Mouse (Mus musculus) hindbrain, embryonic 12.5 days (tissue): ENCODE measurements around the gene Trib3. TPM values are rescaled to one million over a fixed set of nuclear protein-coding genes. Genes with fewer than 3 reads are reported as not detected.
"Not testable (repeated sequence)": the region's sequence is repeated elsewhere in the genome, so short reads cannot be mapped to it uniquely, and the experiment has no call there.

Source experiments
- ATAC-seq: fragments of 200-750 bp; cut with Nextera tagmentation; 2 replicates; pipeline ENCODE4 v1.8.0; 2017; ENCODE audit warnings: moderate TSS enrichment; ENCODE audit not compliant: low FRiP score
- H3K27ac ChIP-seq: fragments of 300-500 bp; sonication (generic); 2 replicates; pipeline ENCODE4 v1.5.1; 2016; ENCODE audit warnings: mild to moderate bottlenecking
- H3K27me3 ChIP-seq: fragments of 300-500 bp; sonication (generic); 2 replicates; pipeline ENCODE4 v1.6.1; 2016; ENCODE audit warnings: mild to moderate bottlenecking
- H3K36me3 ChIP-seq: fragments of 300-500 bp; sonication (generic); 2 replicates; pipeline ENCODE4 v1.6.1; 2016; ENCODE audit warnings: mild to moderate bottlenecking
- H3K4me1 ChIP-seq: fragments of 300-500 bp; sonication (generic); 2 replicates; pipeline ENCODE4 v1.6.1; 2016
- H3K4me2 ChIP-seq: fragments of 300-500 bp; sonication (generic); replicated peaks from 2 replicates; pipeline ENCODE4 v1.6.1; 2016; ENCODE audit warnings: mild to moderate bottlenecking
- H3K4me3 ChIP-seq: fragments of 300-500 bp; sonication (generic); 2 replicates; pipeline ENCODE4 v1.5.1; 2016; ENCODE audit warnings: mild to moderate bottlenecking
- H3K9ac ChIP-seq: fragments of 300-500 bp; sonication (generic); 2 replicates; pipeline ENCODE4 v1.6.1; 2016; ENCODE audit warnings: mild to moderate bottlenecking, moderate library complexity
- H3K9me3 ChIP-seq: fragments of 300-500 bp; sonication (generic); replicated peaks from 2 replicates; pipeline ENCODE4 v1.6.1; 2016; ENCODE audit warnings: mild to moderate bottlenecking
- WGBS: fragments of 180-500 bp; shearing (Covaris S2); methylation state at CpG from one replicate; pipeline ENCODE4 v1.1.7; 2016; 5-methylcytosine and 5-hydroxymethylcytosine counted together
- polyA plus RNA-seq: library from polyadenylated mRNA; unstranded; fragments of >200 nt; fragmentation: Nextera tagmentation; extraction: Ambion mirVana; gene quantifications from 2 replicates; pipeline ENCODE4 v1.2.1, GENCODE M21; 2016

The Trib3 gene
- polyA plus RNA-seq, 1 experiment from 2014 or later = 3.5 TPM

GRCm38 (mm10) chr2:152293727-152294475, 49.9 kb downstream of the Trib3 start, which contains the start of gene Tbc1d20:
Gene Tbc1d20, plus strand, starts transcription at chr2:152293828.
- Histone ChIP-seq H3K4me1 (peaks cover 16% of the 10 kb centered on the region), H3K4me2 (peak within 1 kb of the TSS; percentile 73), H3K27me3 (no peaks in the 10 kb centered on the region), H3K36me3 (no peaks in the 10 kb centered on the region), H3K4me3 (peak within 1 kb of the TSS; percentile 84), H3K27ac (peak within 1 kb of the TSS; percentile 82), H3K9ac (peak within 1 kb of the TSS; percentile 94), H3K9me3 (no peaks in the 10 kb centered on the region)
- ATAC-seq = peak; percentile 98
- under 1% methylated on average over 64 of the region's 70 CpGs for WGBS

GRCm38 (mm10) chr2:152293179-152293726, 50.6 kb downstream of the Trib3 start:
- WGBS = under 1% methylated on average over 15 of the region's 15 CpGs
- Histone ChIP-seq H3K4me2 (peak overlapping the region; percentile 73), H3K9me3 (no peaks in the 10 kb centered on the region), H3K9ac (peak overlapping the region; percentile 94), H3K36me3 (0 out of 2 replicates have a peak, but pooled peaks cover 2% of the 10 kb centered on the region), H3K27me3 (no peaks in the 10 kb centered on the region), H3K27ac (no peak overlapping the region), H3K4me1 (peaks cover 16% of the 10 kb centered on the region), H3K4me3 (peak overlapping the region; percentile 84)
- peak; percentile 75 for ATAC-seq

- Histone ChIP-seq H3K36me3 (0 out of 2 replicates have a peak, but pooled peaks cover 2% of the 10 kb centered on the region), H3K4me1 (peaks cover 16% of the 10 kb centered on the region), H3K27ac (no peak overlapping the region), H3K4me2 (no peak overlapping the region), H3K4me3 (no peak overlapping the region), H3K9ac (no peak overlapping the region), H3K9me3 (no peaks in the 10 kb centered on the region), H3K27me3 (no peaks in the 10 kb centered on the region)
- 61% methylated on average over 2 of the region's 2 CpGs for WGBS
- no peak for ATAC-seq
These were observed 51.4 kb downstream of the Trib3 start for GRCm38 (mm10) chr2:152292475-152292874.

GRCm38 (mm10) chr2:152289623-152290022, 54.2 kb downstream of the Trib3 start:
- not testable (repeated sequence) for ATAC-seq, H3K9me3 ChIP-seq, H3K4me3 ChIP-seq, H3K4me1 ChIP-seq, H3K27me3 ChIP-seq, H3K27ac ChIP-seq, H3K9ac ChIP-seq, H3K4me2 ChIP-seq
- H3K36me3 ChIP-seq = peaks cover 16% of the 10 kb centered on the region
- WGBS = 93% methylated on average over 2 of the region's 2 CpGs

GRCm38 (mm10) chr2:152288046-152288445, 55.8 kb downstream of the Trib3 start:
- Histone ChIP-seq H3K9ac (no peak overlapping the region), H3K9me3 (no peaks in the 10 kb centered on the region), H3K4me1 (no peaks in the 10 kb centered on the region), H3K4me3 (no peak overlapping the region), H3K27me3 (no peaks in the 10 kb centered on the region), H3K4me2 (no peak overlapping the region), H3K36me3 (peaks cover 32% of the 10 kb centered on the region), H3K27ac (no peak overlapping the region)
- no peak for ATAC-seq
- WGBS = 84% methylated on average over 8 of the region's 8 CpGs

GRCm38 (mm10) chr2:152287560-152287959, 56.3 kb downstream of the Trib3 start:
- no peaks in the 10 kb centered on the region for H3K4me1 ChIP-seq
- H3K9me3 ChIP-seq = no peaks in the 10 kb centered on the region
- H3K4me2 ChIP-seq = no peak overlapping the region
- H3K27ac ChIP-seq = no peak overlapping the region
- H3K9ac ChIP-seq = no peak overlapping the region
- WGBS = 93% methylated on average over 5 of the region's 5 CpGs
- H3K36me3 ChIP-seq = peaks cover 37% of the 10 kb centered on the region
- H3K4me3 ChIP-seq = no peak overlapping the region
- no peaks in the 10 kb centered on the region for H3K27me3 ChIP-seq
- ATAC-seq = no peak

Other genes with a start within 250 kb of the Trib3 start
- gene Srxn1, start 238.5 kb downstream of the Trib3 start, polyA plus RNA-seq = 13.8 and 15.3 TPM in 2 replicates
- 8.8 and 9.9 TPM in 2 replicates for gene Tcf15, start 200.5 kb downstream of the Trib3 start, polyA plus RNA-seq
- gene Csnk2a1, start 117.2 kb downstream of the Trib3 start, polyA plus RNA-seq = 88.4 and 90.6 TPM in 2 replicates
- gene Tbc1d20, start 50.2 kb downstream of the Trib3 start, polyA plus RNA-seq = 41.5 and 43.5 TPM in 2 replicates
- 91.5 and 91.9 TPM in 2 replicates for gene Rbck1, start 11.4 kb downstream of the Trib3 start, polyA plus RNA-seq
- gene Nrsn2, start 32.6 kb upstream of the Trib3 start, polyA plus RNA-seq = 14.4 and 15.0 TPM in 2 replicates
- gene Sox12, start 54.0 kb upstream of the Trib3 start, polyA plus RNA-seq = 19.5 and 19.6 TPM in 2 replicates
- gene Zcchc3, start 71.0 kb upstream of the Trib3 start, polyA plus RNA-seq = 50.7 and 54.5 TPM in 2 replicates
- gene 6820408C15Rik, start 71.6 kb upstream of the Trib3 start, polyA plus RNA-seq = 2.0 and 3.6 TPM in 2 replicates
- gene Defb23, start 120.6 kb upstream of the Trib3 start, polyA plus RNA-seq = not detected in 2 replicates
- not detected in 2 replicates for gene Defb20, start 133.0 kb upstream of the Trib3 start, polyA plus RNA-seq
- not detected in 2 replicates for gene Defb22, start 146.1 kb upstream of the Trib3 start, polyA plus RNA-seq
- gene Defb26, start 167.7 kb upstream of the Trib3 start, polyA plus RNA-seq = not detected in 2 replicates
- not detected in 2 replicates for gene Defb28, start 174.2 kb upstream of the Trib3 start, polyA plus RNA-seq
- not detected in 2 replicates for gene Defb29, start 196.1 kb upstream of the Trib3 start, polyA plus RNA-seq
- gene Gm17416, start 225.3 kb upstream of the Trib3 start, polyA plus RNA-seq = not detected in 2 replicates
- gene Defb21, start 228.7 kb upstream of the Trib3 start, polyA plus RNA-seq = not detected in 2 replicates
- not detected in 2 replicates for gene Defb19, start 236.3 kb upstream of the Trib3 start, polyA plus RNA-seq